Mouse (Mus musculus) MEL (cell line): ENCODE data around the gene Stac3. TPM values are rescaled to one million over a fixed set of nuclear protein-coding genes. Genes with fewer than 3 reads are reported as not detected.

Experiments used
- DNase-seq: peaks from one replicate; pipeline ENCODE4 v3.0.0; 2011; ENCODE audit warnings: low read depth, low spot score
- H3K27ac ChIP-seq: 2 replicates; pipeline ENCODE4 v1.5.1; 2012; ENCODE audit warnings: low read depth, mild to moderate bottlenecking, control low read depth, low read length, moderate library complexity; ENCODE audit not compliant: control insufficient read depth
- H3K27me3 ChIP-seq, 2 experiments: fragments of 150-350 bp in 1 of 2; sonication (generic) in 1 of 2; 2 replicates each; pipeline ENCODE4 v1.6.1; 2012; ENCODE audit warnings: low read length in 2 of 2, mild to moderate bottlenecking in 2 of 2, improper control_type of control experiment in 1 of 2, moderate library complexity in 1 of 2; ENCODE audit not compliant: insufficient read depth in 2 of 2, control insufficient read depth in 1 of 2
- H3K36me3 ChIP-seq, 2 experiments: 2 replicates each; pipeline ENCODE4 v1.6.1; 2012 to 2014; ENCODE audit warnings: low read length in 2 of 2, improper control_type of control experiment in 1 of 2, inconsistent platforms in 1 of 2, mild to moderate bottlenecking in 1 of 2; ENCODE audit not compliant: insufficient read depth in 2 of 2, control insufficient read depth in 1 of 2
- H3K4me1 ChIP-seq, 2 experiments: fragments of 150-350 bp in 1 of 2; sonication (generic) in 1 of 2; 2 replicates each; pipeline ENCODE4 v1.6.1; 2012; ENCODE audit warnings: low read length in 2 of 2, improper control_type of control experiment in 1 of 2, mild to moderate bottlenecking in 1 of 2; ENCODE audit not compliant: insufficient read depth in 2 of 2, control insufficient read depth in 1 of 2
- H3K4me3 ChIP-seq, 2 experiments: fragments of 150-350 bp in 1 of 2; sonication (generic) in 1 of 2; 2 replicates each; pipeline ENCODE4 v1.5.1; 2012; ENCODE audit warnings: low read depth in 2 of 2, low read length in 2 of 2, mild to moderate bottlenecking in 2 of 2, moderate library complexity in 2 of 2, control low read depth in 1 of 2, improper control_type of control experiment in 1 of 2; ENCODE audit not compliant: control insufficient read depth in 1 of 2, insufficient read depth in 1 of 2
- H3K79me2 ChIP-seq: 2 replicates; pipeline ENCODE4 v1.6.1; 2012; ENCODE audit warnings: mild to moderate bottlenecking, low read length, moderate library complexity; ENCODE audit not compliant: control insufficient read depth, poor library complexity, insufficient read depth
- H3K9ac ChIP-seq: 2 replicates; pipeline ENCODE4 v1.6.1; 2012; ENCODE audit warnings: low read depth, mild to moderate bottlenecking, control low read depth, low read length, moderate library complexity; ENCODE audit not compliant: control insufficient read depth, poor library complexity, severe bottlenecking
- H3K9me3 ChIP-seq: fragments of 150-350 bp; sonication (generic); replicated peaks from 2 replicates; pipeline ENCODE4 v1.6.1; 2012; ENCODE audit warnings: mild to moderate bottlenecking, low read length, improper control_type of control experiment, moderate library complexity; ENCODE audit not compliant: insufficient read depth
- EP300 ChIP-seq, 2 experiments: IDR thresholded peaks; 2 replicates each; pipeline ENCODE4 v1.6.1; 2011; ENCODE audit warnings: improper control_type of control experiment in 2 of 2, low read length in 2 of 2, low read depth in 1 of 2, mild to moderate bottlenecking in 1 of 2
- ETS1 ChIP-seq: IDR thresholded peaks from 2 replicates; pipeline ENCODE4 v1.6.1; 2012; ENCODE audit warnings: low read depth, mild to moderate bottlenecking, inconsistent platforms, low read length, improper control_type of control experiment, moderate library complexity
- GABPA ChIP-seq: IDR thresholded peaks from 2 replicates; pipeline ENCODE4 v1.6.1; 2012; ENCODE audit warnings: low read depth, mild to moderate bottlenecking, inconsistent platforms, low read length, improper control_type of control experiment, moderate library complexity
- GATA1 ChIP-seq: IDR thresholded peaks from 2 replicates; pipeline ENCODE4 v1.6.1; 2011; ENCODE audit warnings: low read depth, low read length, improper control_type of control experiment
- HCFC1 ChIP-seq: IDR thresholded peaks from 2 replicates; pipeline ENCODE4 v1.6.1; 2012; ENCODE audit warnings: low read depth, mild to moderate bottlenecking, inconsistent platforms, low read length, improper control_type of control experiment, moderate library complexity
- MAX ChIP-seq: IDR thresholded peaks from 2 replicates; pipeline ENCODE4 v1.6.1; 2011; ENCODE audit warnings: low read length, improper control_type of control experiment
- MXI1 ChIP-seq: IDR thresholded peaks from 2 replicates; pipeline ENCODE4 v1.6.1; 2011; ENCODE audit warnings: mild to moderate bottlenecking, low read depth, low read length, improper control_type of control experiment
- MYB ChIP-seq: IDR thresholded peaks from 2 replicates; pipeline ENCODE4 v1.6.1; 2011; ENCODE audit warnings: mild to moderate bottlenecking, low read depth, low read length, improper control_type of control experiment
- MYC ChIP-seq: IDR thresholded peaks from 2 replicates; pipeline ENCODE4 v1.6.1; 2011; ENCODE audit warnings: low read depth, mild to moderate bottlenecking, low read length, improper control_type of control experiment, moderate library complexity
- NRF1 ChIP-seq: IDR thresholded peaks from 2 replicates; pipeline ENCODE4 v1.6.1; 2014; ENCODE audit warnings: low read depth, mild to moderate bottlenecking, inconsistent platforms, low read length, improper control_type of control experiment, moderate library complexity; ENCODE audit not compliant: poor library complexity, insufficient read depth, severe bottlenecking
- POLR2A ChIP-seq, 2 experiments: IDR thresholded peaks; 2 replicates each; pipeline ENCODE4 v1.6.1; 2011 to 2012; ENCODE audit warnings: low read length in 2 of 2, mild to moderate bottlenecking in 2 of 2, control low read depth in 1 of 2, improper control_type of control experiment in 1 of 2, low read depth in 1 of 2, moderate library complexity in 1 of 2; ENCODE audit not compliant: control insufficient read depth in 1 of 2, insufficient read depth in 1 of 2, poor library complexity in 1 of 2
- POLR2AphosphoS5 ChIP-seq: IDR thresholded peaks from 2 replicates; pipeline ENCODE4 v1.6.1; 2012; ENCODE audit warnings: low read depth, borderline replicate concordance, mild to moderate bottlenecking, inconsistent platforms, low read length, moderate library complexity, mixed read lengths
- SIN3A ChIP-seq: IDR thresholded peaks from 2 replicates; pipeline ENCODE4 v1.6.1; 2012; ENCODE audit warnings: low read length, improper control_type of control experiment, inconsistent platforms
- SMC3 ChIP-seq: IDR thresholded peaks from 2 replicates; pipeline ENCODE4 v1.6.1; 2011; ENCODE audit warnings: low read depth, low read length, improper control_type of control experiment
- TAL1 ChIP-seq: IDR thresholded peaks from 2 replicates; pipeline ENCODE4 v1.6.1; 2012; ENCODE audit warnings: mild to moderate bottlenecking, inconsistent platforms, low read length, moderate library complexity, mixed read lengths
- TBP ChIP-seq: IDR thresholded peaks from 2 replicates; pipeline ENCODE4 v1.8.0; 2011; ENCODE audit warnings: low read depth, low read length, improper control_type of control experiment
- ZC3H11A ChIP-seq: IDR thresholded peaks from 2 replicates; pipeline ENCODE4 v1.6.1; 2012; ENCODE audit warnings: low read depth, mild to moderate bottlenecking, inconsistent platforms, low read length, improper control_type of control experiment
- ZMIZ1 ChIP-seq: IDR thresholded peaks from 2 replicates; pipeline ENCODE4 v1.6.1; 2012; ENCODE audit warnings: low read depth, mild to moderate bottlenecking, inconsistent platforms, low read length, improper control_type of control experiment, moderate library complexity
- polyA plus RNA-seq, 2 experiments: library from polyadenylated mRNA; stranded (reverse) in 1 of 2; unstranded in 1 of 2; fragments of >175 nt in 1 of 2; fragments of >200 nt in 1 of 2; gene quantifications; 2 replicates each; pipeline versions ENCODE4 v1.2.1 to v1.2.4; 2012; ENCODE audit warnings: low replicate concordance in 2 of 2, low read depth in 1 of 2; ENCODE audit not compliant: insufficient read length in 2 of 2, insufficient read depth in 1 of 2, missing spikeins in 1 of 2
- total RNA-seq: library from RNA; depleted of rRNA; stranded (reverse); fragments of 300-350 nt; gene quantifications from 2 replicates; pipeline ENCODE4 v1.2.3, GENCODE M21; 2012

The Stac3 gene
- total and polyA plus RNA-seq, 3 experiments: 0.25 TPM; not detected in 2

GRCm38 (mm10) chr10:127522088-127522581 is 20.6 kb downstream of the Stac3 start, which contains the start of gene Shmt2 (continued):
- TF ChIP-seq NRF1 (peak; percentile 93), MXI1 (peak; percentile 98), ETS1 (0 out of 2 replicates have a peak, but pooled peaks have one; percentile 3), ZC3H11A (no peak)

- H3K4me1 ChIP-seq: peaks cover 2 to 13% of the 10 kb centered on the region in 2 experiments; a peak in 3 of 4 replicates
- peaks cover 25% of the 10 kb centered on the region for H3K79me2 ChIP-seq
- TF ChIP-seq GATA1 (no peak), SIN3A (no peak), ZMIZ1 (no peak), EP300 (IDR thresholded peaks at IDR 0.05; ENCODE audit: low read depth in 1 of 2, low read length in 2 of 2) (no peak), MYC (no peak), TAL1 (no peak), TBP (no peak), HCFC1 (no peak)
- TF ChIP-seq, all 39 proteins: peak for 0
- H3K9me3 ChIP-seq: no peaks in the 10 kb centered on the region
- H3K36me3 ChIP-seq: peaks cover 0 to 11% of the 10 kb centered on the region in 2 experiments; a peak in 3 of 4 replicates
- no peak overlapping the region for H3K4me3 ChIP-seq
- H3K9ac ChIP-seq: no peak overlapping the region
- no peak for DNase-seq
- no peaks in the 10 kb centered on the region for H3K27me3 ChIP-seq
- no peak overlapping the region for H3K27ac ChIP-seq
These were observed 23.3 kb downstream of the Stac3 start for GRCm38 (mm10) chr10:127524646-127525255.

DNA sequence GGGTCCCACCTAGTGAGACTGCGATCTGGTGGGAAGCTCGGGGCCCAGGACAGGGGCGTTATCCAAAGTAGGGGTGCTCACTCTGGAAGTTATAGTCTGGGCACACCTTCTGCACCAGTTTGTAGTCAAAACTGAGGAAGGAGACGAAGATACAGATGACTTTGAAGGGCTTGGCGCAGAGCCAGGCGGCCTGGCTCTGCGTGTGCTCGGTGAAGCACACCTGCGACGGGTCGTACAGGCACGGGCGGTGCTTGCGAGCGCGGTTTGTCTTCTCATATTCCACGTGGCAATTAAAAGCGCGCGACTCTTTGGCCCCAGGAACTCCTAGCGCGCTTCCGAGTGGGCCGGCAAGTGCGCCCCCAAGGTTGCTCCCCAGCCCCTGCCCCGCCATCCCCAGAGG is 24.6 kb downstream of the Stac3 start:
- peaks cover 2 to 7% of the 10 kb centered on the region in 2 experiments; a peak in 3 of 4 replicates for H3K4me1 ChIP-seq
- no peak overlapping the region for H3K9ac ChIP-seq
- H3K27ac ChIP-seq: no peak overlapping the region
- no peaks in the 10 kb centered on the region for H3K9me3 ChIP-seq
- H3K27me3 ChIP-seq: no peaks in the 10 kb centered on the region
- H3K4me3 ChIP-seq: no peak overlapping the region
- peaks cover 12% of the 10 kb centered on the region for H3K79me2 ChIP-seq
- no peak for DNase-seq
- no peak for TF ChIP-seq SMC3
- no peak for TF ChIP-seq GABPA
- TF ChIP-seq MAX: no peak
- TF ChIP-seq POLR2AphosphoS5: no peak
- TF ChIP-seq POLR2A (IDR thresholded peaks at IDR 0.05; ENCODE audit: control insufficient read depth in 1 of 2, insufficient read depth in 1 of 2, low read depth in 1 of 2, low read length in 2 of 2, poor library complexity in 1 of 2): no peak
- no peak for TF ChIP-seq MXI1
- TF ChIP-seq MYB: no peak
- H3K36me3 ChIP-seq: peaks cover 0 to 8% of the 10 kb centered on the region in 2 experiments; a peak in 2 of 4 replicates
